Mouse (Mus musculus): ENCODE results near the gene Mtf2. TPM values are rescaled to one million over a fixed set of nuclear protein-coding genes. Genes with fewer than 3 reads are reported as not detected.

The Mtf2 gene
- polyA plus RNA-seq (2015; fragmentation: Nextera tagmentation; extraction: Ambion mirVana) = 51.4 and 62.0 TPM in 2 replicates

GRCm38 (mm10) chr5:108065465-108066411 lies at the start of gene Mtf2:
Gene Mtf2, plus strand, starts transcription at chr5:108065674.

GRCm38 (mm10) chr5:108132441-108133243 lies 67.2 kb downstream of the Mtf2 start, which contains the start of the genes Tmed5 and Ccdc18:
Gene Tmed5, minus strand, starts transcription at chr5:108132620.
Gene Ccdc18, plus strand, starts transcription at chr5:108132875.

Other genes with a start within 250 kb of the Mtf2 start
- gene Ube2d2b, start 235.6 kb upstream of the Mtf2 start, polyA plus RNA-seq (2015; fragmentation: Nextera tagmentation; extraction: Ambion mirVana) = 0.26 and 0.27 TPM in 2 replicates
- 71.5 and 74.7 TPM in 2 replicates for gene Evi5, start 190.6 kb upstream of the Mtf2 start, polyA plus RNA-seq (2015; fragmentation: Nextera tagmentation; extraction: Ambion mirVana)
- 43.6 and 50.1 TPM in 2 replicates for gene Rpl5, start 165.2 kb upstream of the Mtf2 start, polyA plus RNA-seq (2015; fragmentation: Nextera tagmentation; extraction: Ambion mirVana)
- 91.5 and 93.0 TPM in 2 replicates for gene Fam69a, start 78.6 kb upstream of the Mtf2 start, polyA plus RNA-seq (2015; fragmentation: Nextera tagmentation; extraction: Ambion mirVana)
- 28.6 and 30.2 TPM in 2 replicates for gene Tmed5, start 66.9 kb downstream of the Mtf2 start, polyA plus RNA-seq (2015; fragmentation: Nextera tagmentation; extraction: Ambion mirVana)
- gene Ccdc18, start 67.2 kb downstream of the Mtf2 start, polyA plus RNA-seq (2015; fragmentation: Nextera tagmentation; extraction: Ambion mirVana) = 2.2 TPM in 2 replicates
- 33.3 and 36.1 TPM in 2 replicates for gene Dr1, start 203.2 kb downstream of the Mtf2 start, polyA plus RNA-seq (2015; fragmentation: Nextera tagmentation; extraction: Ambion mirVana)
- gene Pigg, start 246.9 kb downstream of the Mtf2 start, polyA plus RNA-seq (2015; fragmentation: Nextera tagmentation; extraction: Ambion mirVana) = 2.6 and 3.1 TPM in 2 replicates